Mouse (Mus musculus): Measurements from ENCODE around the gene Arfip1. TPM values are rescaled to one million over a fixed set of nuclear protein-coding genes. Genes with fewer than 3 reads are reported as not detected.

Arfip1 gene
- polyA plus RNA-seq, 1 experiment = not detected

DNA sequence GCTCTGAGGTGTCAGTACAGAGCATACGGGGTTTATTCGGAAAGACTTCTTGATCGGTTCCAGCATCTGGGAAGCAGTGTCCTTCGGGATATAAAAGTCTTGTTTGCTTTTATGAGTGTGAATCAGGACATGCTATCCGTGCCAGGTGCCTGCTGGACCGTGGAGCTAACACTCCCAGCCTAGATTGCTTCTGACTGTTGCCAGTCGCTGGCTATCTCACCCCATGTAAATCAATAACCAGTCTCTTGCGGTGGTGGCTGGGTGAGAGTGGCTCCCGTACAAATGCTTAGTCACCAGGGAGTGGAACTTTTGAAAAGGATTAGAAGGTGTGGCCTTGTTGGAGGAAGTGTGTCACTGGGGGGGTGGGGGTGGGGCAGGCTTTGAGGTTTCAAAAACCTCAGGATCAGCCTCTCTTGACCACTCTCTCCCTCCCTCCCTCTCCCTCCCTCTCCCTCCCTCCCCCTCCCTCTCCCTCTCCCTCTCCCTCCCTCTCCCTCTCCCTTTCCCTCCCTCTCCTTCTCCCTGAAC is 27.8 kb upstream of the Arfip1 start:
- TF ChIP-seq CTCF (IDR thresholded peaks at IDR 0.05; ENCODE audit: insufficient read depth, low read depth, low read length) (no peak), POLR2A (IDR thresholded peaks at IDR 0.05; ENCODE audit: insufficient read depth, low read depth, low read length) (no peak)
- 81% methylated on average over 9 of the region's 9 CpGs for WGBS

DNA sequence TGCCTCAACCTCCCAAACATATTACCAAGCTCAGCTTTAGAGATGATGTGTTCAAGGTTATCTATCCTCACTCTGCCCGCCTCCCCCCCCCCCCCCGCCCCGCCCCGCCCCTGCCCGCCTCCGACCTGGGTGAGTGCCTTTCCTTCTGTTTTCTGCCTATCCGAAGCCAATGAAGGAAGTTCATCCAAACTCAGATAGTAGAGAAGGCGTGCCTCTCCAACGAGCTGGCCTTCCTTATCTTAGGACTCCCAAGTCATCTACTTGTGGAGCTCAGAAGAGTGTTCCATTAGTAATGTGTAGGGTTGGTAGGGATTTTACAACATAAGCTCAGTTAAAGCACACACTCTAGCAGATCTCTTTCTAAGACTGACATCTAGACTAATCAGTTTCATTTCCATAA is 20.8 kb upstream of the Arfip1 start:
- no peak overlapping the region for H3K4me3 ChIP-seq (ENCODE audit: insufficient read depth, low read depth, low read length)
- H3K4me1 ChIP-seq (ENCODE audit: control insufficient read depth, insufficient read depth, low read length) = no peaks in the 10 kb centered on the region
- WGBS = 74% methylated on average over 9 of the region's 9 CpGs
- no peak overlapping the region for H3K27ac ChIP-seq (ENCODE audit: insufficient read depth, low read depth, low read length)
- no peak for TF ChIP-seq CTCF (IDR thresholded peaks at IDR 0.05; ENCODE audit: insufficient read depth, low read depth, low read length)
- TF ChIP-seq POLR2A (IDR thresholded peaks at IDR 0.05; ENCODE audit: insufficient read depth, low read depth, low read length) = no peak

More for the DNA sequence above, 27.8 kb upstream of the Arfip1 start:
- no peaks in the 10 kb centered on the region for H3K4me1 ChIP-seq (ENCODE audit: control insufficient read depth, insufficient read depth, low read length)
- no peak overlapping the region for H3K27ac ChIP-seq (ENCODE audit: insufficient read depth, low read depth, low read length)
- H3K4me3 ChIP-seq (ENCODE audit: insufficient read depth, low read depth, low read length) = no peak overlapping the region

DNA sequence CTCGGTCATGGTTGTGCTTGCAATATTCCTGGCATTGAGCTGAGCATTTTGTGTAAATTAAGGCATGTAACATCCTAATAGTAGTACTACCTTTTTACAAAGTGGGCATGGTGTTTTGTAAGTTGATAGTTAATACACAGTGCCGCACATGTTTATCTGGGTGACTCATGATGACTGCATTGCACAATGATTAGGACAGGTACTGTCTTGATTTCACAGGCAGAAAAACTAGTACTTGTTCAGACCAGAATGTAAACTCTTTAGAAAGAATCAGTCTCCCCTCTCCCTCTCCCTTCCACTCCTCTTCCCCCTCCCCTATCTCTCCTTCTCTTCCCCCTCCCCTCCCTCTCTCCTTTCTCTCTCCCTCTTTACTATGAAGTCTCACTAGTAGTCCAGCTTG is 20.3 kb upstream of the Arfip1 start:
- H3K4me3 ChIP-seq (ENCODE audit: insufficient read depth, low read depth, low read length) = no peak overlapping the region
- TF ChIP-seq CTCF (IDR thresholded peaks at IDR 0.05; ENCODE audit: insufficient read depth, low read depth, low read length) (no peak), POLR2A (IDR thresholded peaks at IDR 0.05; ENCODE audit: insufficient read depth, low read depth, low read length) (no peak)
- no peak overlapping the region for H3K27ac ChIP-seq (ENCODE audit: insufficient read depth, low read depth, low read length)
- WGBS = 93% methylated on average over 2 of the region's 2 CpGs
- H3K4me1 ChIP-seq (ENCODE audit: control insufficient read depth, insufficient read depth, low read length) = no peaks in the 10 kb centered on the region

DNA sequence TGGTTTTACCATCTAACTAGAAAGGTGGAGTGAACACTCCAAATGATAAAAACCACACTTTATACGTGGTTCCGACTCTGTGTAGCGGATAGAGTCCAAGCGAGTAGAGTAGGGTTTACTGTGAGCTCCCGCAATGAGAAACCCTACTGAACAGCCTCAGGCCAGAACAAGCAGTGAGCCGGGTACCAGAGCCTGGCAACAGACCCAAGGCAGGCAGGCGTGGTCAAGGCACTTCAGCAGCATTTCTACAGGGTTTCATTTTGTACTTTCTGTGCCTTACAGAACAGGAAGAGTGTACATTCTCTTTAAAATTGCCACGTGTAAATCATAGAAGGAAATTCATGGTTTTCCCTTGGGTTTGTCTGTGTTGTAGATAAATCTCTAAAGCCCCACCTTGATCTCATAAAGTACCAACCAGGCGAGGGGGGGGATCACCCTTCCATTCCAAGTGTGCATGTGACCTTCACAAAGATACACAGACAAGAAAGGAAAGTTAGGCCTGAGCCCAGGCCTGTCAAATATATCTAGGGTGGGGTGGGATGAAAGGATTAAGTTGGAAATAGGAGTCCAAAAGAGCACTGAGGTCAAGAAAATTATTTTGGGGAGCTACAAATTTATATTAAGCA is 19.6 kb upstream of the Arfip1 start:
- 87% methylated on average over 9 of the region's 9 CpGs for WGBS
- H3K27ac ChIP-seq (ENCODE audit: insufficient read depth, low read depth, low read length) = no peak overlapping the region
- no peaks in the 10 kb centered on the region; the same call in 1 of the 2 replicates for H3K4me1 ChIP-seq (ENCODE audit: control insufficient read depth, insufficient read depth, low read length)
- no peak for TF ChIP-seq POLR2A (IDR thresholded peaks at IDR 0.05; ENCODE audit: insufficient read depth, low read depth, low read length)
- no peak for TF ChIP-seq CTCF (IDR thresholded peaks at IDR 0.05; ENCODE audit: insufficient read depth, low read depth, low read length)
- no peak overlapping the region for H3K4me3 ChIP-seq (ENCODE audit: insufficient read depth, low read depth, low read length)

DNA sequence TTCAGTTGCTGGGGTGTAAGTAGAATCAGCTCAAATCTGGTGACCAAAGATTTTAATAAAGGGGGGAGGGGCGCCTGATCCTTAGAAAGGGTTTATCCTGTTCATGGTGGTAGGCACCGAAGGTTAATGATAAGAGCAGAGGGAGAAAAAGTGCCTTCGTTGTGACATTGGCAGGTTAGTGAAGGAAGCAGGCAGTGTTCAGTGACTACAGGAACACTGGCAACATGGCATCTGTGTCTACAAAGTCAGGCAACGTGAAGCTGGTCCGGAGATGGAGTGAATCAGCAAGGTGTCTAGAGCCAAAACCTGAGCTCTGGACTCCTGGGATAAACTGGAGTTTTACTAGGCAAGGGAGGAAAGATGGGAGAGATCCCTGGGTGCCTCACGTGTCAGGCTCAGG is 16.3 kb upstream of the Arfip1 start:
- H3K4me1 ChIP-seq (ENCODE audit: control insufficient read depth, insufficient read depth, low read length) = peaks cover 9% of the 10 kb centered on the region
- H3K4me3 ChIP-seq (ENCODE audit: insufficient read depth, low read depth, low read length) = no peak overlapping the region
- H3K27ac ChIP-seq (ENCODE audit: insufficient read depth, low read depth, low read length) = no peak overlapping the region
- WGBS = 96% methylated on average over 6 of the region's 6 CpGs
- TF ChIP-seq POLR2A (IDR thresholded peaks at IDR 0.05; ENCODE audit: insufficient read depth, low read depth, low read length) (no peak), CTCF (IDR thresholded peaks at IDR 0.05; ENCODE audit: insufficient read depth, low read depth, low read length) (no peak)

DNA sequence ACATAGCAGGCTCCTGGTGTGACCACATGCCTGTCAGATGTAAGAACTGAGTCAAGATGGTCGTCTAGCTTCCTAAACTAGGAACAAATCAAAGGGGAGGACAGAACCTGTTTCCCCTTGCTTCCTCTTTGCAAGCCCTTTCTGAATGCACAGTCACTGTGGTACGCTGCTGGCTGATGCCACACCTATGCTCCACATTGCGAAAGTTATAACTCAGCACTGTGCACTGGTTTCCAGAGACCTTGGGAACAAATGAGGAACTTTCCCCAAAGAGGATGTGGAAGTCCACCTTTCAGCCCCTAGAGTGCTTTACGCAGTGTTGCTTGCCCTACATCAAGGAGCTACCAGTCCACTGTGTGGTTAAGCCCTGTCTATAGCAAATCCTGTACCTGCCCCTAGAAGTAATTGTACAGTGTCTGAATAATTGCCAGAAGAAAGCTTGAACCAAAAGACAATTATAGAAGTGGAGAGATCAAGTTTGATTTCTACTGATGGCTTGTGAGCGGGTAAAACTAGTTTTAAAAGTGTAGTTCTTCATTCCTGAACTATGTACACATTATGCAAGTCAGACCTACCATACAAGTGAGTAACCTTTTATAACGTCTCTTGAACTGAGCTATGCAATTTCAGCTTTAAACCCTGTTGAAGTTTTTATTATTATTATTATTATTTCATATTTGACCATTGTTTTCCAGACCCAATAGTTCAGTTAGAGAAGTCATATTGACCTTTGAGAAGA is 15.7 kb upstream of the Arfip1 start:
- TF ChIP-seq CTCF (IDR thresholded peaks at IDR 0.05; ENCODE audit: insufficient read depth, low read depth, low read length) (no peak), POLR2A (IDR thresholded peaks at IDR 0.05; ENCODE audit: insufficient read depth, low read depth, low read length) (no peak)
- no peak overlapping the region for H3K4me3 ChIP-seq (ENCODE audit: insufficient read depth, low read depth, low read length)
- H3K4me1 ChIP-seq (ENCODE audit: control insufficient read depth, insufficient read depth, low read length) = peaks cover 9% of the 10 kb centered on the region
- H3K27ac ChIP-seq (ENCODE audit: insufficient read depth, low read depth, low read length) = no peak overlapping the region
- WGBS = 93% methylated on average over 6 of the region's 6 CpGs

DNA sequence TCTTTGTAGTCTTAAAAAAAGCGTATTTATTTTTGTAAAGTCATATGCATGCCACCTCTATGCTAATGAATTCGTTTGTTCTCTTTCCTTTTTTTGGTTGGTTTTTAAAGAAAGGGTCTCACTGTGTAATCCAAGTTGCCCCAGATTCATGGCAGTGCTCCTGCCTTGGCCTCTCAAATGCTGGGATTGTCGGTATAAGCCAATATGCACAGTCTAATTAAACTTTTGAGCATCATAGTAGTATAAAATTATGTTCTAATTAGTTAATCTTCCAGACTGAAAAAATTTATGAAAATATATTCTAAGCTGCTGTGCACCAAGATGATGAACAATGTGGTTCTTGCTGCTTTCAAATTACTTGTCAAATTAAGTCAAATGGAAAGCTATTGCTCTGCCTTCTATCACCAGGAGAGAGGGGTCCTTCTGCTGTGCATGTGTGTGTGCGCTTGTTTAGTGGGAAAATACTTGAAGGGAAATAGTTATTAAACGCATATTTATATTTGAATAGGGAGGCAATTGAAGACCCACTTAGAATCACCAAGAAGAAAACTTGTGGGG is 13.3 kb upstream of the Arfip1 start:
- Histone ChIP-seq H3K27ac (ENCODE audit: insufficient read depth, low read depth, low read length) (no peak overlapping the region), H3K4me1 (ENCODE audit: control insufficient read depth, insufficient read depth, low read length) (peaks cover 9% of the 10 kb centered on the region), H3K4me3 (ENCODE audit: insufficient read depth, low read depth, low read length) (no peak overlapping the region)
- TF ChIP-seq POLR2A (IDR thresholded peaks at IDR 0.05; ENCODE audit: insufficient read depth, low read depth, low read length) = no peak
- TF ChIP-seq CTCF (IDR thresholded peaks at IDR 0.05; ENCODE audit: insufficient read depth, low read depth, low read length) = no peak
- 25% methylated on average over 5 of the region's 5 CpGs for WGBS

DNA sequence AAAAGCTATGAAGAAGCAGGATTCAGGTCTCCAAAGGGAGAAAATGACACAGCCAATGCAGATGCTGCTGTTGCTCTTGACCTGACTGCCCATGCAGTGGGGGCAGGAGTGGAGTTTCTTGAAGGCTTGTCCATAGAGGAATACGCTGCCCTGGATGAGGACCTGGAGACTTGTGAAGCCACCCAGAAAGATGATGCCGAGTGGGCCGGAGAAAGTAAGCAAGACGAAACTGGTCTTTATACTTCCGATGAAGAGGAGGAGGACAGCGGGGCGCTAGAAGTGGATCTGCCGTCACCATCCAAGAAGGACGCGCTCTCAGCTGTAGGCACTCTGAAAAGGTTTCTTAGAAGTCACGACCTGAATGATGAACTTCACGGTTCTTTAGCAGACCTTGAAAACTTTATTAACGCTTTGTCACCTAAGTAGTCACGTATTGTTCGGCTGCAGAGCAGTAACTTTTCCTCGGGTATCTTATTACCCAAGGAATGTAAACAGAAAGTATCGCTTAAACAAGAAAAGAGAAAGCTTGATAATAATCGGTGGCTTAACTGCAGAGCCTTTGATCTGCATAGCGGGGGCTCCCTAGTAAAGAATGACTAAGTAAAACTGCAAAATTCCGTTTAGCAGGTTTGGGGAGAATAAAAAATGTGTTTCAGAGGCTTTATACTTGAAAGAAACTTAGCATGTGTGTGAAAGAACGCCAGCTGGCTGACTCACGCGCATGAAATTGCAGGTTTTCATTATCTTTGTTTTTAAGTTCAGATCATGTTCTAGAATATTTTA is 12.7 kb upstream of the Arfip1 start:
- WGBS = 7% methylated on average over 23 of the region's 23 CpGs
- Histone ChIP-seq H3K27ac (ENCODE audit: insufficient read depth, low read depth, low read length) (no peak overlapping the region), H3K4me1 (ENCODE audit: control insufficient read depth, insufficient read depth, low read length) (peaks cover 9% of the 10 kb centered on the region), H3K4me3 (ENCODE audit: insufficient read depth, low read depth, low read length) (peak overlapping the region; percentile 25)
- no peak for TF ChIP-seq POLR2A (IDR thresholded peaks at IDR 0.05; ENCODE audit: insufficient read depth, low read depth, low read length)
- no peak for TF ChIP-seq CTCF (IDR thresholded peaks at IDR 0.05; ENCODE audit: insufficient read depth, low read depth, low read length)
